Mouse (Mus musculus) left cerebral cortex, adult 11 months (tissue): ENCODE measurements around the gene Lmx1a.

Source experiments
- DNase-seq: peaks from one replicate; pipeline ENCODE4 v3.0.0; 2022; ENCODE audit warnings: low spot score

Gene Lmx1a

DNA sequence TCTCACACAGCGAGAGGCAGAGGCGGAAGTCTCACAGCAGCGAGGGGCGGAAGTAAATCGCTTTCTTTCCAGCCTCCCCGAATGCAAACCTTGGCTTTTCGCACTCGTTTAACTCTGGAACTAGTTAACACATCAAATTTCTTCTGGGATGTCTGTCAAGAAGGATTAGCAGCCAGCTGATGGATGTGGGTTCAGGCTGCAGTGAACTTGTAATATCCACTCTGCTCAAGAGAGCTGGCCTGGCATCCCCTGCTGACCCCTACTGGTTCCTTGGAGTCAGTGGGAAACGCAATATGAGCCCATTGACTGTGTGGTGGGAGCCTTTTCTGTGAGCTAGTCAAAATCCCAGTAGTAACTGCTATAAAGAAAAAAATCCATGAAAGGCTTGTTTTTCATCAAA lies 199.8 kb downstream of the Lmx1a start:
- no peak for DNase-seq

DNA sequence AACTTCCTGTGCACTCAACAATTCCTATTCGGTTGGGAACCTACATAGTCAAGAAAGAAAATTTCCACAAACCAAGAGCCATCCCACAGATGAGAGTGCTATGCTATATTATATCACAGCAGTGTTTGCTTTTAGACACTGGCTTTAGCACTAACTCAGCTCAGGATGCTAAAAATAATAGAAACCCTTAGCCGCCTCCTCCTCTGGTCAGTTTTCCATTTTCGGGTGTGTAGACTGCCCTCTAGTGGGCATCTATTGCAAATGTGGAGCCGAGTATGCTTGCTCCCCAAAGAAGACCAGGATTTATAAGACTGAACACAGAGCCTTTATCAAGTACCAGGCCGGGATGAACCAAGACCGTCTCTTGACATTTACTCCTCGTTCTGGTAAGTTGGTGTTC lies 207.2 kb downstream of the Lmx1a start:
- peak; percentile 37 for DNase-seq
